Mouse (Mus musculus) T-helper 1 cell (primary cell): ENCODE data around the gene F12.

Experiments used
- in situ Hi-C: fragments of 300-600 bp; cut with MboI, MseI; formaldehyde crosslinking; loops from one replicate; pipeline ENCODE4 v1.15.1; 2025; ENCODE audit warnings: high pct_unique_total_duplicates

The F12 gene

DNA sequence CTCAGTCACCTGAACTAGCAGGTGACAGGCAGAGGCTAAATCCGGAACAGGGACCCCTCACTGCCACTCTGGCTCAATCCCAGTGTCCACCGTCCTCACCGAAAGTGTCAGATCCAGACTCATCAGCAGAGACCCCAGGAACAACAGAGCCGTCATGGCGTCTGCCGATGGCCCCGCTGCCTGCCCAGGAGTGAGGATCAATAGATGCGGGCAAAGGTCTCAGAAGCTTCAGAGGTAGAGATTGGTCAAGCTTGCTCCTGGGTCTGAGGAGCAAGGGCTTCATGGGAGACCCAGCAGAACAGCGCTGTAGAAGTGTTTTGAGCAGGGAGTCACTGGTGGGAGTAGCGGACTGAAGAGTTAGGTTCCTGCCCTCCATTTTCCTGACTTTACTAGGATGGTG is at the start of gene F12:
Gene F12, minus strand, starts transcription at position 181 of the 400 bp plus-strand sequence.
- in situ Hi-C loops: no loop called here

DNA sequence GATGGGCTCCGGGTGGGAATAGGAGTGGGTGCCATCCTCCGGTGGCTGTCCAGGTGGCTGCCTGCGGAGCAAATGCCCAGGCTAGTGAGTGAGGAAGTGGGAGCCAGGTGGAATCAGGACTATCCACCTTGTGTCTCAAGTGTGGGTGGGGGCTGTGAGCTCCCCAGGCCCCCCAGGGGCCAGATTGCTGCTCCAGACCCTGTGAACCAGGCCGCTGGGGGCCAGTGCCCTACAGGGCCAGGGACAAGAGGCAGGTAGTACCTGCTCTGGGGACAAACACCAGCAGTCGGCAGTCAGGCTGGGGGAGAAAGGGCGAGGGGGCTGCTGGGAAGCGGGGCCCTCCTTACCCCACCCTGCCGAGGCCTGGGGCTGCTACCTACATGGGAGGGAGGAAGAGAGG is 49.7 kb upstream of the F12 start:
- in situ Hi-C loops: loop anchor here (5.0 kb wide), 1 partner anchor 36 kb away; the partner anchor contains the start of gene Pdlim7

DNA sequence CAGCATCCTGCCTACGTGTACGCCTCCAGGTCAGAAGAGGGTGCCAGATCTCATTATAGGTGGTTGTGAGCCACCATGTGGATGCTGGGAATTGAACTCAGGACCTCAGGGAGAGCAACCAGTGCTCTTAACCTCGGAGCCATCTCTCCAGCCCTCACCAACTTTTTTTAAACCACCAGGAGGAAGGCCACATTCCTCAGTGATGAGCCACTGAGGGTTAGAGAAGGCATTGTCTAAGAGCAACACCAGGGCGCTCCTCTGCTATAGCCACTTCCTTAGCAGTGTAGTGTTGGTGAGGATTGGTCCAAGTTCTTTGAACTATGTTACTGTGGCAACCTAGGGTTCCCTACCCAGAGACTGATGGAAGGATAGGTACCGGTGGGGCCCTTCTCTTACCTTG is 49.2 kb upstream of the F12 start:
- in situ Hi-C loops: loop anchor here (5.0 kb wide), 1 partner anchor 37 kb away; the partner anchor contains the start of gene Pdlim7

DNA sequence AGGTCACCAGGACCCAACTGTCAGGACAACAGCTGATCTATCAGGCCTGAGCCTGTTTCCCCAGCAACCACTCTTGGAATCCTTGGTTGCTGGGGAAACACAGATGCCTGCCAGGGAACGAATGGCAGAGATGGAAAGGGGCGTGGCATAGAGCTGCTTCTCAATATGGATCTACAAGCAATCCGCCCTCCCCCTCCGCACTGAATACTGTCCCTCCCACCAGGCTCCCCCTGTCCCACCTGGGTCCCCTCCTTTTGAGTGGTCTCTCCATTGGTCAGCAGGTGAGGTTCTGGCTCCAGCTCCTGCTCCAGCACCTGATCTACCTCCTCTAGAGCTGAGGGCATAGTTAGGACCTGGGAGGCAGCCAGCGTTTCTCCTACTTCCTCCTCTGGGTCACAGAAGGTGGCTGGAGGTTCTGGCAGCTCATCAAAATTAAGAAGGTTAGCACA is 48.1 kb upstream of the F12 start:
- in situ Hi-C loops: loop anchor here (5.0 kb wide), 1 partner anchor 38 kb away; the partner anchor contains the start of gene Pdlim7

DNA sequence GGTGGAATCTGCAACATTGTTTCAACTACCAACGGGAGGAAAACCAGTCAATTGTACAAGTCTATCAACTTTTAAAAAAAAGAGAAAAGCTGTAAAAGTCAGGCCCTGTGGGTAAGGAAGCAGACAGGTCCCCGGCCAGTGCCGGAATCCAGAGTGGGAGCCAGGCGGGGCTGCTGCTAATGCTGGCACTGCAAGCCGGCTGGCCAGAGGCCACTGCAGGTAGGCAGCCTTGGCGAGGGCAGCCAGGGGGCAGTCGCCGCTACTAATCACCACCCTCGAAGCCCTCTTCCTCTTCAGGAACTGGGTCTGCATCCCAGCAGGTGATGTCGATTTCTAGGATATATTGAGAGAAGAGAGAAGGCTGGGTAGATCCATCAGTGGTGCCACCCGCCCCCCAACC is 47.4 kb upstream of the F12 start:
- in situ Hi-C loops: no loop called here

DNA sequence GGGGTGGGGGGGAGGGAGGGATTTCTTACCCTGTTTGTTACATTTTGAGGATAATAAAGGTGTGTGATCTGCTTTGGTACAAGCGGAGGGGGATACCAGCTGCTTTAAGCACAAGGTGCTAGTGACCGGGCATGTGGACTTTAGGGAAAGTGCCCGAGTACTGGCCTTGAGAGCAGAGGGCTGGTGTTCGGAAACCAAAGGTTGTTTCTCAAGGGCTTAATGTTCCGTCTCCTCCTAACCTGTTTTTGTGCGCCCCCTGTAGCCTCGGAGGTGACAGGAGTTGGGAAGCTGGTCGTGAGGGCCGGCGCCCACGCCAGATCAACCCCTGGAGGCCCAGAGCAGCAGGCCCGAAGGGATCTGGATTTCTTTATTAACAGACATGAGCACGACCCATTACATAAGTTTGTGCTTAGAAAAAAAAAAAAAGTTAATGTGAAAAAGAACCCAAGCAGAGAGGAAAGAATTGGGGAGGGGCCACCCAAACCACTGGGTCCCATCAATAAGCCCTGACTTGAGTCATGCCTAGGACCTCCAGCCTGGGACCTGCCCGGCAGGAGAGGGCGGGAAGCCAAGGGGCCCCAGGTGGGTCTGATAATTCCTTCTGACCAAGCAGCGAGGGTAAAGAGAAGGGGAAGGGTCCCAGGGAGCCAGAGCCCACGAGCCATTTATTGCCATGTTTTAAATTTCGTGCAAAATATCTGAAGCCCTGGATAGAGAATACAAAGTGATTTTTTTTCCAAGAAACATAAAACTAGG is 46.7 kb upstream of the F12 start:
- in situ Hi-C loops: no loop called here

DNA sequence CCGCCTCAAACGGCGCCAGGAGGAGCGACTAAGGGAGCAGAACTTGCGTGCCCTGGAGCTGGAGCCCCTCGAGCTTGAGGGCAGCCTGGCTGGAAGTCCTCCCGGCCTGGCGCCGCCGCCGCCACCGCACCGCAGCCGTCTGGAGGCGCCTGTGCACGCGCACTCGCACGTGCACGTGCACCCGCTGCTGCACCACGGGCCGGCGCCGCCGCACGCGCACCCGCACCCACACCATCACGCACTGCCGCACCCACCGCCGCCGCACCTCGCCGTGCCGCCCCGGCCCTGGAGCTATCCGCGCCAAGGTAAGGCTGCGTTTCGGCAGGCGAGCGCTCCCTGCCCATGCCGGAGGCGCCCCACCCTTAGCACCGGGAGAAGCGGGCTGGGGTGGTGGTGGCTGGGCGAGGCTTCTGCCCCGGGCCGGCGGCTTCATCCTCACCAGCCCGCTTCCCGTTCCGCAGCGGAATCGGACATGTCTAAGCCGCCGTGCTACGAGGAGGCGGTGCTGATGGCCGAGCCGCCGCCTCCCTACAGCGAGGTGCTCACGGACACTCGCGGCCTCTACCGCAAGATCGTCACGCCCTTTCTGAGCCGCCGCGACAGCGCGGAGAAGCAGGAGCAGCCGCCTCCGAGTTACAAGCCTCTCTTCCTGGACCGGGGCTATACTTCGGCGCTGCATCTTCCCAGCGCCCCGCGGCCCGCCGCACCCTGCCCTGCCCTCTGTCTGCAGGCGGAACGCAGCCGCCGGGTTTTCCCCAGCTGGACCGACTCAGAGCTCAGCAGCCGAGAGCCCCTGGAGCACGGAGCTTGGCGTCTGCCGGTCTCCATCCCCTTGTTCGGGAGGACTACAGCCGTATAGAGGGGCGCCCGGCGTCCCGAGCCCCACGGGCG is 45.8 kb upstream of the F12 start:
- in situ Hi-C loops: no loop called here

DNA sequence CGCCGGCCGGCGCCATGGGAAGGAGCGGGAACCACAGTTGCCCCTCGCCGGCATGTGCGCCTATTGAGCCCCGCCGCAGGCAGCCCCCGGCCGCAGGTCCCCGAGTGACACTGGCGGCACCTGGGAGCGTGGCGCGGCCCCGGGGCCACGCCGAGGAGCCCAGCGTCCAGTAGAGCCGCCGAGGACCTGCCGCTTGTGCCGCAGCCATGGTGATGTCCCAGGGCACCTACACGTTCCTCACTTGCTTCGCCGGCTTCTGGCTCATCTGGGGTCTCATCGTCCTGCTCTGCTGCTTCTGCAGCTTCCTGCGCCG is 45.2 kb upstream of the F12 start:
- in situ Hi-C loops: no loop called here

DNA sequence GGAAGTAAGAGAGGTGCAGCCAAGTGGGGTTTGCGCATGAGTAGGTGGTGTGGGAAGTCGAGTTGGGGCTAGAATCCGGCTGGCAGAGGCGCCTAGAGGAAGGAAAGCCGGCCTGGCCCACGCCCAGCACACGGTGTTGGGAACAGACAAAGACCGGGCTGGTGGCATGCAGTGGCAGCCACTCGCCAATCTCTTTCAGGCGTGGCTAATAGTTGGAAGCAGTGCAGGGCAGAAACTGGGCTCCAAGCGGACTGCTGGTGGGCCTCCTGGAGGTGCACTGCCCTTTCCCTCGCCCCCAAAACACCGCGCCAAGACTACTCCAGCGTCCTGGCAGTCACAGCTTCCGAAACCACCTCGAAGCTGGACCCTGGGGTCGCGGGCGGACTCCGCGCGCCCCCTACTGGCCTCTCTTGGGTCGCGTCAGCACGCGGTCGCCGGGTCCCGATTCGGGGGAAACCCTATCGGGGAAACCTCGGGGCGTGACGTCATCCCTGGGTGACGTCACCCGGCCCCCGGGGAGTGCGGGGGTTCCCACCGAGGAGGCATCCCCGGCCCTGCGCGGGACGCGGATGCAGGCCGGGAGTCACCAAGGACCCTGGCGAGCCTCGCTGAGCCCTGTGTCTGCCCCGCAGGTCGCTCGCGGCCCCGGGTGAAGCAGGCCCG is 44.7 kb upstream of the F12 start:
- in situ Hi-C loops: no loop called here

DNA sequence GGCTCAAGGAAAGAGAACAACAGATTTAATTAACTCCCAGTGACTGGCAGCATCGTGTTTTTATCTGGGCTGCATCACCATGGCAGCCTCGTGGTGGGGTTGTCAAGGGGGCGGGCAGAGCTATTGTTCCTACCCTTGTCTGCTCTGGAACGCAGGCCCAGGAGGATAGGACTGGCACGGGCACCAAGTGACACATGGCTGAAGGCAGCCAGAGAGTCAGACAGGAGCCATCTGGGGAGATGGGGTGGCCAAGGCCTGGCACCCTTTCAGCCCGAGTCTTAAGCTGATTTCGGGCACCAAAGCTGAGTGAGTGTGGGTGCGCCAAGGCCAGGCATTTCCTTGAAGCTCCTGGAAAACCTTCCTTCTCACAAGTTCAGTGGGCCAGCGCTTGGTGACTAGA is 43.8 kb upstream of the F12 start:
- in situ Hi-C loops: no loop called here

DNA sequence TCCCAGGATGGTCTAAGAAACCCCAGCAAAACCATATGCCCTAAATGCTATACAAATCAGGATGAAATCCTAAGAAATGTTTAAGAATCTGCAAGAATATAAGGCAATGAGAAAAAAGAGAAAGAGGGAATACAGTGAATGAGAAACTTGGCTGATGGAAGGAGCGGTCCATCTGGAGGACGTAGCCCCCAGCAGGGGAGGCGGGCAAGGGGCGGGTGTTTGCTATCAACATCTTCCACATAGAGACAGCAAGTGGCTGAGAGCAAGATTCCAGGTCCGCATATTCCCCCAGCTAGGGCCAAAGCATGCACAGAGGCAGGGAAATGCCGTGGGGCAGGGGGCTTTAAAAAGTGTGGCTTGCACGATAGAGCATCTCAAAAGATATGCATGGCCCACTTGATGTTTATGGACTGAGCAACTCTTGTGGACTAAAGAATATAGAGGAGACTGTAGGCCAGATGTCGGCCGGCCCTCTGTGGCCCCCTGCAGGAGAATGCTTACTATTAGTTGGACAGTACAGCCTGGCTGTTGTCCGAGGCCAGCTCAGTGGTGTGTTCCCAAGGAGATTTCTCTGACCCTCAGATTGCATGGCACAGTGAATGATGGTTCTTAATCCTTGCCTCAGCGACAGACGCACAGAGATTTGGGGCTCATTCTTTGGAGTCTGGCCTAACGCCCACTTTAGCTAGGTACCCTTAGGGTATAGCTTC is 42.4 kb upstream of the F12 start:
- in situ Hi-C loops: loop anchor here (5.0 kb wide), 1 partner anchor 47 kb away; no protein-coding TSS in a partner anchor

DNA sequence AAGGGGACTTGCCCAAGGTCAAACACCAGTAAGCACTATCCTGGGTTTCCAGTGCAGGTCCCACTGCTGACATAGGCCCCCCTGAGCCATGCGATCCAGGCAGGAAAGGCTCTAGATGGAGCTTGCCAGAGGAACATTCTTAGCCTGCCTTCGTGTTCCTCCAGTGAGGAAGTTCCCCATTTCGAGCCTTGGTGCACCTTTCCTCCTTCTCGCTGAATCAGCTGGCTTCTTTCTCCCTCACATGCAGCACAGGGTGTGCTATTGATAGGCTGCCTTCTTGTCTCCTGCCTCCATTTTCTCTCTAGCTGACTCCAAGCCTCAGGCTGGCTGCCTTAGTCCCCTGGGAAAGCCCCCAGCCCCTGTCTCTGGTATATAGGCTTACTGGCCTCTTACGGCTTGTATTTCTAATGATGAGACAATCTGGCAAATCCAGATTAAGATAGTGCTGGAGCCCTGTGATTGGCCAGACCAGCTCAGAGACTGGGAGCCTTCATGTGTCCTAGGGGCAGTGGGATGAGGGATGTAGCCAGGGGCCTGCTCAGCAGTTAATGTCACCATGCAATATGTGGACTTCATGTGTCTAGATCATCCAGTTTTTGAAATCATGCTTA is 39.3 kb upstream of the F12 start:
- in situ Hi-C loops: loop anchor here (5.0 kb wide), 1 partner anchor 44 kb away; no protein-coding TSS in a partner anchor

DNA sequence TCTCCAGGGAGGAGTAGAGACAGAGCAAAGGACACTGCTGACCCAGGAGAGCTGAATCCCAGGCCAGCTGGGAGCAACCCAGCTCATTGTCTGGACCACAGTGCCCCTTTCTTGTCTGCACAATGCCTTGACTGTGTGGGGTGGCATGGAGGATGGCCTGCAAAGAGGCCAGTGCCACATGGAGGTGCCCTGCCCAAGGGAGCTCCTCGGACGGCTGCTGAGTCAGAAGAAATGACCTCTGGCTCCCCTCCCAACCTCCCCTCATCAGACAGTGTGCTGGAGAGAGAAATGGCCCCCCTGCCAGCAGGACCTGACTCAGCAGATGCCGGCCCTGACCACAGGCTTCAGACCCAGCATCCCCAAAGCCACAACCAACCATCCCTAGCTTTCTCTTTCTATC is 38.6 kb upstream of the F12 start:
- in situ Hi-C loops: loop anchor here (5.0 kb wide), 1 partner anchor 43 kb away; no protein-coding TSS in a partner anchor

DNA sequence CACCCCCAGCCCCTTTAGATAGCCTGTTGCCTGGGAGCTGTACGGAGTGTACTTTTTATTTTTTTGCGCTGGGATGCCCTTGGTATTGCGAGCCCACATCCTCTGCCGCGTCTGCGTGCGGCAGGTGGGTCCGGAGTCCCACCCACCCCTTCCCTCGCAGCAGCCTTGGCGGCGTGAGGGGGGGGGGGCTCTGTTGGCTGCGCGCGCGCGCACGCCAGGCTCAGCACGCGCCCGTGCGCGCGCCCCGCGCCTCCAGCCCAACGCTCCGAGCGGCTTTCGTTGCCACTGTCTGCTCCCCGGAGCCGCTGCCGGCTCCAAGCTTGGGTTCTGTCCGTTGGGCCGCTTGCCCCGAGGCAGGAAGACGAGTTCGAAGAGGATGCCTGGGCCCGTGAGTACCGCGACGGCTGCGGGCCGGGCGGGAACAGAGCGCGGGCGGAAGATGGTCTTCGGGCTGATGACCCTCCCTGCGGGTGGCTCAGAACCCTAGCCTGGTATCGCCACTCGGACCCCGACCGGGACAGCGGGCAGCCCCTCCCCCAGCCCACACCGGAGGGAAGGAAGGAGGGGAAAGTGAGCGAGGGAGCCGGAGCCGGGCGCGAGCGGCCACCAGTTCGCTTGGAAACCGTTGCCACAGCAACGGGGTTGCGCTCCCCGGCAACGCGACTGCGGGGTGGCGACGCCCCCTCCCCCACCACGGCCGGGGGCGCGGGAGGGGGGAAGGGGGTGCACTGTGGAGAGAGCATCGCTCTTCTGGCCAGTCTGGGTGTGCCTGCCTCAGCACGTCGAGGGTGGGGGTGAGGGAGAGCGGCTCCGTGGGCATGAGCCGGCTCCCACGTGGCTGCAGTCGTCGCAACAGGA is 37.7 kb upstream of the F12 start, which contains the start of gene Prr7:
Gene Prr7, plus strand, starts transcription at position 241 of the 858 bp plus-strand sequence.
- in situ Hi-C loops: no loop called here

DNA sequence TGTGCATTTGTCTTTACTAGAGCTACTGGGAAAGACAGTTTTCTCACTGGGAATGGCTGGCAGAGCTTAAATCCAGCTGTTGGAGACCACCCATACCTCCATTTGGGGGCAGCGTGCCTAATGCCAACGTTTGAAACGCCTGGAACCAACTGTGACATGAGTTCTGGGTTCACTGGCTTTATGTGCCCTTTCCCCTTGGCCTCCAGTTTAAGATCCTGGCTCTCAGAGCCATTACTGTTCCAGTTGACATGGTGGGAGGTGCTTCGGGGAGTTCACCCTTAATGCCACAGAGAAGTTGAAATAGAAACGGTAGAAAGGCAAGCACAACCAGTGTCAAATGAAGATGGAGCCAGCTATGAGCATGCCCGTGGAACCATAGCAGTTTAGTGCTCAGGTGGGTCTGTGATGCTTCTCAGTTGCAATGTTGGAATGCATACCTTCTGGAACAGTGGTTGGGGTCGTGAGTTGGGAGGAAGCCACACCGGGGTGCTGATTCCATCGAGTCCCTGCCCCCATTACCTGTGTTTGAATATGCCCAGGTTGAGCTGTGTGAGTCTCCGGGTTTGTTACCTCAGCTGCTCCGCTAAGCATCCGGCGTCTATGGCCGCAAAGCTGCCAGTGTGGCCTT is 36.9 kb upstream of the F12 start:
- in situ Hi-C loops: no loop called here

DNA sequence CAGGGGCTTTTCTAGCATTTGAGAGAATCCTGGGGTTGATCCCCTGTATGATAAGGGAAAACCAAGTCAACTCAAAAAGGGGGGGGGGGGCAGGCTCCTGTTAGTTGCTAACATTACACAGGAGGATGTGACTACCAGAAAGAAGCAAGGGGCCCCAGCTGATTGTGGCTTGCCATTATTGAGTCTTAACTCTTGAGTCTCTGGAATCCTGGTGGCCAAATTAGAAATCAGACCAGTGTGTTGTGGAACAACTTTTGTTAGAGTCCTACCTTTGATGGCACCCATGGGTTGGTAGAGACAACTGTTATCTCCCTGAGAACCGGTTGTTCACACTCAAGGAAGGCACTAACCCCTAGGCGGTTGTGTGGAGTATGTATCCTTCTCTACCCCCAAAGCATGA is 36.4 kb upstream of the F12 start:
- in situ Hi-C loops: no loop called here

DNA sequence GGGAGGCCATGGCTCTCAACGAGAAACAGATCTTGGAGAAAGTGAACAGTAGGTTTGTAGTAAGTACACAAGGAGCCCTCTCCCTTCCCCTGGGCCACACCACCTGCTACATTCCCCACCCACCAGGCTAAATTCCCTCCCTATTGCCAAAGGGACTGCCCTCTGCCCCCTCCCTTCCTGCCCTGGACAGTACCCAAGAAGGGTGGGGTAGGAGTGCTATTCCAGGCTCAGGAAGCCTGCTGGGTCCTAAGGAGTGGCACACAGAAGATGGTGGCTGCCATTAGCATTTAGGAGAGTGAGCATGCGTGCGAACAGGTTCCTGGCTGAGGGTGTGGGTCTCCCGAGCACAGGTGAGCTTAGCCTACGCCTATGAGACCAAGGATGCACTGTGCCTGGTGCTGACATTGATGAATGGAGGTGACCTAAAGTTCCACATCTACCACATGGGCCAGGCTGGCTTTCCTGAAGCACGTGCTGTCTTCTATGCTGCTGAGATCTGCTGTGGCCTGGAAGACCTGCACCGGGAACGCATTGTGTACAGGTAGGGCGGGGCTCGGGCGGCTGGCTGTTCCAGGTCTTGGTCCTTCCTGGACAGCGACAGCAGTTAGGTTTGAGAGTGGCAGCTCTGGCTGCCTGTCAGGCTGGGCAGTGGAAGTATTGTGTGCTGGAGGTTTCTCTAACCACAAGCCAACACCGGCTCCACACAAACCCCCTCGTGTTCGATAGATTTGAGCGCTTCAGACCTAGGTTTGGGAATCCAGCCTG is 25.4 kb upstream of the F12 start:
- in situ Hi-C loops: no loop called here

DNA sequence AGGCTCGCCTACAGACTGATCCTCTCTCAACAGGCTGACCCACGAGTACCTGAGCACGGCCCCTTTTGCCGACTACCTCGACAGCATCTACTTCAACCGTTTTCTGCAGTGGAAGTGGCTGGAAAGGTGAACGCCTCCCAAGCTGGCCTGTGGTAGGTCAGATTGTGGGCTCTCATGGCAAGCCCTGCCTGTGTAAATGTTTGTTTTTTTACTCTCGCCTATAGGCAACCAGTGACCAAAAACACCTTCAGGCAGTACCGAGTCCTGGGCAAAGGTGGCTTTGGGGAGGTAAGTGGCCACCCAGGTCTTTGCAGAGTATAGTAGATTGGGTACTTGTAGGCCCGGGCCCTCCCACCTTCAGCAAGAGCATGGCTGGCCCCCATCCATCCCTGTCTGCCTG is 24.7 kb upstream of the F12 start:
- in situ Hi-C loops: no loop called here

DNA sequence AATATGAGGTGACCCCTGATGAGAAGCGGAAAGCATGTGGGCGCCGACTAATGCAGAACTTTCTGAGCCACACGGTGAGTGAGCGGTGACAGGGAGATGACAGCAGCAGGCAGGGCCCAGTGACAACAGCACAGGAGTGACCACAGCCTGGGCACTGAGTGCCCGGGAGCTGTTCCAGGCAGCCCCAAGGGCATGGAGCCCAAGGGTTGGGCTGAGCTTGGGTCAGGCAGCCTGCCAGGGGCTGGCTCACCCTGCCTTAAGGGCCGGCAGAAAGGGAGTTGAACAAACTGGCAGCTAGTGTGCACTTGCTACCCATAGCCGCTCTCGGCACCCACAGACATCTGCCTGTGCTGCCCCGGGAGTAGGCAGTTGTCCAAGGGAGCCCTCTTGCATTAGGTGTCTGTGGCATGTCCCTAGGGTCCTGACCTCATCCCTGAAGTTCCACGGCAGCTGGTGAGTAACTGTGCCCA is 24.0 kb upstream of the F12 start:
- in situ Hi-C loops: no loop called here
